Mouse (Mus musculus): ENCODE data around the gene Vmn2r-ps159.
"Not testable (repeated sequence)": the region's sequence is repeated elsewhere in the genome, so short reads cannot be mapped to it uniquely, and the experiment has no call there.

Vmn2r-ps159 gene

GRCm38 (mm10) chr4:156330803-156331202 is at the start of gene Vmn2r-ps159:
Gene Vmn2r-ps159, plus strand, starts transcription at chr4:156331103.
- not testable (repeated sequence) for DNase-seq (ENCODE audit: extremely low spot score, low read depth, low spot score)

- not testable (repeated sequence) for DNase-seq (ENCODE audit: extremely low spot score, low read depth, low spot score)
Observed at GRCm38 (mm10) chr4:156341601-156342504, 10.9 kb downstream of the Vmn2r-ps159 start.

- no peak for DNase-seq (ENCODE audit: extremely low spot score, low read depth, low spot score)
Observed at GRCm38 (mm10) chr4:156342569-156343325, 11.8 kb downstream of the Vmn2r-ps159 start.

GRCm38 (mm10) chr4:156343332-156343731 is 12.4 kb downstream of the Vmn2r-ps159 start:
- no peak for DNase-seq (ENCODE audit: extremely low spot score, low read depth, low spot score)

GRCm38 (mm10) chr4:156356756-156357437 is 26.0 kb downstream of the Vmn2r-ps159 start:
- not testable (repeated sequence) for DNase-seq (ENCODE audit: extremely low spot score, low read depth, low spot score)

Measured in hindlimb bud, embryonic 11.5 days (tissue).